Mouse (Mus musculus) stomach, embryonic 15.5 days (tissue): ENCODE results near the gene Ly6g5b. TPM values are rescaled to one million over a fixed set of nuclear protein-coding genes. Genes with fewer than 3 reads are reported as not detected.

Experiments
- ATAC-seq: fragments of 200-750 bp; cut with Nextera tagmentation; 2 replicates; pipeline ENCODE4 v1.8.0; 2017; ENCODE audit warnings: low read depth, moderate number of reproducible peaks, moderate TSS enrichment; ENCODE audit not compliant: insufficient read depth, low FRiP score
- H3K27ac ChIP-seq: fragments of 300-500 bp; sonication (generic); 2 replicates; pipeline ENCODE4 v1.5.1; 2015; ENCODE audit warnings: mild to moderate bottlenecking, inconsistent platforms
- H3K27me3 ChIP-seq: fragments of 300-500 bp; sonication (generic); replicated peaks from 2 replicates; pipeline ENCODE4 v1.6.1; 2015; ENCODE audit warnings: inconsistent platforms
- H3K36me3 ChIP-seq: fragments of 300-500 bp; sonication (generic); 2 replicates; pipeline ENCODE4 v1.6.1; 2015; ENCODE audit warnings: inconsistent platforms
- H3K4me1 ChIP-seq: fragments of 300-500 bp; sonication (generic); 2 replicates; pipeline ENCODE4 v1.6.1; 2015; ENCODE audit warnings: inconsistent platforms
- H3K4me2 ChIP-seq: fragments of 300-500 bp; sonication (generic); 2 replicates; pipeline ENCODE4 v1.6.1; 2015; ENCODE audit warnings: mild to moderate bottlenecking, inconsistent platforms
- H3K4me3 ChIP-seq: fragments of 300-500 bp; sonication (generic); replicated peaks from 2 replicates; pipeline ENCODE4 v1.5.1; 2015; ENCODE audit warnings: inconsistent platforms
- H3K9ac ChIP-seq: fragments of 300-500 bp; sonication (generic); 2 replicates; pipeline ENCODE4 v1.6.1; 2015; ENCODE audit warnings: inconsistent platforms
- H3K9me3 ChIP-seq: fragments of 300-500 bp; sonication (generic); 2 replicates; pipeline ENCODE4 v1.6.1; 2016; ENCODE audit warnings: inconsistent platforms
- WGBS: fragments of 180-500 bp; shearing (Covaris S2); methylation state at CpG from one replicate; pipeline ENCODE4 v1.1.7; 2015; 5-methylcytosine and 5-hydroxymethylcytosine counted together
- polyA plus RNA-seq: library from polyadenylated mRNA; unstranded; fragments of >200 nt; fragmentation: Nextera tagmentation; extraction: Ambion mirVana; gene quantifications from 2 replicates; pipeline ENCODE4 v1.2.1, GENCODE M21; 2015

The Ly6g5b gene
- polyA plus RNA-seq, 1 experiment from 2014 or later: 0.69 TPM

DNA sequence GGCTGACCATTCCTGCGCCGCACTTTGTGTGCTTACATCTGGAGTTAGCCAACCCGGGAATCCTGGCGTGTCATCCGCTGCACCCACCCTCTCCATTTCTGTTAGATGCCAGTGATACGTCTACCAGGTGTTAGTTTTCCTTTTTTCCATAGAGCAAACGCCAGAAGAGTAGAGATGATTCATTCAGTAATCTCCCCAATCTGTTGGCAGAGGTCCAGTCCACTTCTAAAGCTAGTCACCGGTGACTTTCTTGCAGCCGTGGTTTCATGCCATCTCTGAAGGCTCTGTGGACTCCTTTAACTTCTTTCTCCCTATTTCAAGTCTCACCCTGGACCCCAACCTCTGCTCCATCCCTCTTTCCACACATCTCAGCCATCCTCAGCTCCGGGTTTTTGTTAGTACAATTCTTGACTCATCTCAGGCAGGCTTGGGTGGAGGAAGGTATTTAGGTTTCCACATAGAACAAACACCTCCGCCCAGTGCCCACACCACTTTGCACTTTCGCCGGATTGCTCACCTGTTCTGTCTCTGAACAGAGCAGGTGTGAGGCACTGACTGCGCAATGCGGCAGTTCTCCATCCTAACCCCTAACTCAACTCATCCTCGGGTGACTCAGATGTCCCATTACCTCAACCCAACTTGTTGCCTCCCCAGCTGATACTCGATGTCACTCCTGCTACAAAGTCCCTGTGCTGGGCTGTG lies 46.9 kb downstream of the Ly6g5b start:
- no peak for ATAC-seq
- no peak overlapping the region for H3K4me3 ChIP-seq
- 65% methylated on average over 17 of the region's 17 CpGs for WGBS

DNA sequence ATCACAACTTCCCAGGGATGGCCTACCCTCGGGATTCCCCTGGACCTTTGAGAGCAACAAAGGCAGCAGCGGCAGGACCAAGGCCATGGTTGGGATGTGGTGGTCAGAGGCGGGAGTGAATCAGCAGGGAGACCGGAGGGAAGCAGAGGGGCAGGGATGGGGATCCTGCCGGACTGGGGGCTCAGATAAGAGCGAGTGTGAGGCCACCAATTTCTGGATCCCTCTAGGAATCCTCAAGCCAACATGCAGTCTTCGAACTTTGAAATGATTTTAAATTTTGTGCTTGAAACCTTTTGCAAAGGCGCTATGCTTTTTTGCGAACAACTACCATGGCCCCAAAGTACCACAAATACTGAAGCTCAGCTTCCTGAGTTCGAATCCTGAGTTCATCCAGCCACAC lies 49.1 kb downstream of the Ly6g5b start, which contains the start of gene Mpig6b:
Gene Mpig6b, minus strand, starts transcription at position 101 of the 400 bp plus-strand sequence.
- Histone ChIP-seq H3K27ac (peak within 1 kb of the TSS; percentile 84), H3K4me3 (peak within 1 kb of the TSS; percentile 35), H3K36me3 (peaks cover 7% of the 10 kb centered on the region), H3K4me2 (peak within 1 kb of the TSS; percentile 61), H3K9me3 (no peaks in the 10 kb centered on the region), H3K27me3 (0 out of 2 replicates have a peak, but pooled peaks cover 6% of the 10 kb centered on the region), H3K9ac (no peak within 1 kb of the TSS), H3K4me1 (peaks cover 37% of the 10 kb centered on the region)
- no peak for ATAC-seq
- WGBS: 57% methylated on average over 10 of the region's 10 CpGs

More for the DNA sequence above, 46.9 kb downstream of the Ly6g5b start:
- Histone ChIP-seq H3K36me3 (no peaks in the 10 kb centered on the region), H3K9ac (no peak overlapping the region), H3K4me1 (peaks cover 23% of the 10 kb centered on the region), H3K27ac (no peak overlapping the region), H3K27me3 (0 out of 2 replicates have a peak, but pooled peaks cover 6% of the 10 kb centered on the region), H3K9me3 (no peaks in the 10 kb centered on the region), H3K4me2 (no peak overlapping the region)

- H3K4me1 ChIP-seq: peaks cover 45% of the 10 kb centered on the region
These were observed 50.0 kb downstream of the Ly6g5b start, which contains the start of gene Ly6g6c for GRCm38 (mm10) chr17:35064951-35065947. Gene Ly6g6c, plus strand, starts transcription at chr17:35065388.

DNA sequence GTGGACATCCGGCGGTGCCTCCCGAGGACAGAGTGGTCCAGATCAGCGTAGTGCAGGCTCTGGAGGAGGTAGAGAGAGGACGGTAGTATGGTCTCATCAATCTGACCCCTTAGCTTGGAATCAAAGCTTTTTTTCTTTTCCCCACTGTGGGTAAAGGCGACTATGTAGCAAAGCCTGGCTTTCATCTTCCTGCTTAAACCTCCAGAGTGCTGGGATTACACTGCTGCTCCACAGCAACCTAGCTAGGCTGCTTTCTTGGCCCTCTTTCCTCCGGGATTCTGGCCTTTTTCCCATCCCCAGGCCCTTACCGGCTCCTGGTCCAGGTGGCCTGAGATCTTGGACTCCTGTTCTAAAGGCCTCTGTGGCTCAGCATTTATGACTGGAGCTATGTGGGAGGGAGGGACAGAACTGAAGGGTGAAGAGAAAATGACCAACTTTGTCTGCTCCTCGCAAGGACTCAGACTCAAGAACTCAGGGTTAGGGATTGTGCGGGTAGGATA lies 50.8 kb downstream of the Ly6g5b start:
- Histone ChIP-seq H3K9me3 (no peaks in the 10 kb centered on the region), H3K4me3 (peak overlapping the region; percentile 35), H3K36me3 (peaks cover 17% of the 10 kb centered on the region), H3K4me2 (peak overlapping the region; percentile 61), H3K9ac (no peak overlapping the region), H3K27ac (peak overlapping the region; percentile 84), H3K4me1 (peaks cover 51% of the 10 kb centered on the region), H3K27me3 (0 out of 2 replicates have a peak, but pooled peaks cover 6% of the 10 kb centered on the region)
- 0 out of 2 replicates have a peak, but pooled peaks have one; percentile 1 for ATAC-seq
- 28% methylated on average over 10 of the region's 10 CpGs for WGBS

More at GRCm38 (mm10) chr17:35064951-35065947, 50.0 kb downstream of the Ly6g5b start, which contains the start of gene Ly6g6c:
- peak within 1 kb of the TSS; percentile 61 for H3K4me2 ChIP-seq
- 4% methylated on average over 48 of the region's 48 CpGs for WGBS
- H3K27me3 ChIP-seq: 0 out of 2 replicates have a peak, but pooled peaks cover 6% of the 10 kb centered on the region
- H3K9ac ChIP-seq: no peak within 1 kb of the TSS
- peaks cover 15% of the 10 kb centered on the region for H3K36me3 ChIP-seq
- H3K9me3 ChIP-seq: no peaks in the 10 kb centered on the region
- H3K4me3 ChIP-seq: peak within 1 kb of the TSS; percentile 35
- ATAC-seq: peak; percentile 74
- H3K27ac ChIP-seq: peak within 1 kb of the TSS; percentile 84

Other genes with a start within 250 kb of the Ly6g5b start
- 2.7 and 3.0 TPM in 2 replicates for gene Zbtb12, start 235.9 kb downstream of the Ly6g5b start, polyA plus RNA-seq
- not detected in 2 replicates for gene Gm20547, start 233.4 kb downstream of the Ly6g5b start, polyA plus RNA-seq
- gene C2, start 217.2 kb downstream of the Ly6g5b start, polyA plus RNA-seq: 4.4 and 6.2 TPM in 2 replicates
- 70.0 and 74.5 TPM in 2 replicates for gene Ehmt2, start 217.0 kb downstream of the Ly6g5b start, polyA plus RNA-seq
- 15.2 and 17.9 TPM in 2 replicates for gene Slc44a4, start 201.0 kb downstream of the Ly6g5b start, polyA plus RNA-seq
- gene Neu1, start 184.2 kb downstream of the Ly6g5b start, polyA plus RNA-seq: 36.9 and 44.5 TPM in 2 replicates
- 0.34 and 0.90 TPM in 2 replicates for gene Hspa1b, start 156.2 kb downstream of the Ly6g5b start, polyA plus RNA-seq
- gene Gm20481, start 145.5 kb downstream of the Ly6g5b start, polyA plus RNA-seq: not detected in 2 replicates
- gene Hspa1a, start 143.3 kb downstream of the Ly6g5b start, polyA plus RNA-seq: 9.9 and 12.1 TPM in 2 replicates
- 0.49 and 0.89 TPM in 2 replicates for gene Hspa1l, start 142.7 kb downstream of the Ly6g5b start, polyA plus RNA-seq
- gene Lsm2, start 133.6 kb downstream of the Ly6g5b start, polyA plus RNA-seq: 175 and 182 TPM in 2 replicates
- gene Vars, start 114.4 kb downstream of the Ly6g5b start, polyA plus RNA-seq: 119 and 124 TPM in 2 replicates
- gene Vwa7, start 98.8 kb downstream of the Ly6g5b start, polyA plus RNA-seq: 0.31 TPM in 2 replicates
- gene Sapcd1, start 87.4 kb downstream of the Ly6g5b start, polyA plus RNA-seq: 13.2 and 14.8 TPM in 2 replicates
- gene Msh5, start 68.7 kb downstream of the Ly6g5b start, polyA plus RNA-seq: 3.8 and 4.8 TPM in 2 replicates
- gene Clic1, start 65.5 kb downstream of the Ly6g5b start, polyA plus RNA-seq: 361 and 363 TPM in 2 replicates
- 210 and 216 TPM in 2 replicates for gene Ddah2, start 56.4 kb downstream of the Ly6g5b start, polyA plus RNA-seq
- gene Ly6g6c, start 50.0 kb downstream of the Ly6g5b start, polyA plus RNA-seq: 6.2 and 17.2 TPM in 2 replicates
- gene Mpig6b, start 49.2 kb downstream of the Ly6g5b start, polyA plus RNA-seq: 0.44 and 0.73 TPM in 2 replicates
- 9.4 and 16.8 TPM in 2 replicates for gene Ly6g6e, start 38.5 kb downstream of the Ly6g5b start, polyA plus RNA-seq
- gene Ly6g6d, start 37.4 kb downstream of the Ly6g5b start, polyA plus RNA-seq: 3.6 and 4.4 TPM in 2 replicates
- 0.15 and 0.41 TPM in 2 replicates for gene Ly6g6f, start 29.8 kb downstream of the Ly6g5b start, polyA plus RNA-seq
- gene Abhd16a, start 26.2 kb downstream of the Ly6g5b start, polyA plus RNA-seq: 92.0 and 97.8 TPM in 2 replicates
- not detected in 2 replicates for gene Ly6g5c, start 7.1 kb downstream of the Ly6g5b start, polyA plus RNA-seq
- 17.4 and 19.1 TPM in 2 replicates for gene Gpank1, start 6.0 kb upstream of the Ly6g5b start, polyA plus RNA-seq
- gene Csnk2b, start 6.6 kb upstream of the Ly6g5b start, polyA plus RNA-seq: 251 and 262 TPM in 2 replicates
- gene D17H6S53E, start 10.9 kb upstream of the Ly6g5b start, polyA plus RNA-seq: 11.9 and 12.2 TPM in 2 replicates
- 21.2 and 47.5 TPM in 2 replicates for gene Apom, start 16.6 kb upstream of the Ly6g5b start, polyA plus RNA-seq
- 42.2 and 48.0 TPM in 2 replicates for gene Bag6, start 19.8 kb upstream of the Ly6g5b start, polyA plus RNA-seq
- 148 and 172 TPM in 2 replicates for gene Prrc2a, start 49.5 kb upstream of the Ly6g5b start, polyA plus RNA-seq
- 18.7 and 21.9 TPM in 2 replicates for gene Aif1, start 60.6 kb upstream of the Ly6g5b start, polyA plus RNA-seq
- 23.7 and 25.1 TPM in 2 replicates for gene Lst1, start 73.0 kb upstream of the Ly6g5b start, polyA plus RNA-seq
- 3.7 and 5.5 TPM in 2 replicates for gene Ltb, start 79.0 kb upstream of the Ly6g5b start, polyA plus RNA-seq
- 0.18 and 0.28 TPM in 2 replicates for gene Tnf, start 86.6 kb upstream of the Ly6g5b start, polyA plus RNA-seq
- 0.77 and 0.83 TPM in 2 replicates for gene Lta, start 89.9 kb upstream of the Ly6g5b start, polyA plus RNA-seq
- gene Gm16181, start 105.4 kb upstream of the Ly6g5b start, polyA plus RNA-seq: 0.86 TPM in 1 of 2 replicates, not detected in the other
- gene Atp6v1g2, start 118.2 kb upstream of the Ly6g5b start, polyA plus RNA-seq: 5.1 and 5.9 TPM in 2 replicates
- 12.5 and 14.1 TPM in 2 replicates for gene Nfkbil1, start 120.4 kb upstream of the Ly6g5b start, polyA plus RNA-seq
- 361 and 392 TPM in 2 replicates for gene Ddx39b, start 126.3 kb upstream of the Ly6g5b start, polyA plus RNA-seq
- gene H2-D1, start 147.3 kb upstream of the Ly6g5b start, polyA plus RNA-seq: 135 and 148 TPM in 2 replicates
- 0.92 and 1.4 TPM in 2 replicates for gene H2-Q1, start 205.0 kb upstream of the Ly6g5b start, polyA plus RNA-seq
- gene H2-Q2, start 226.8 kb upstream of the Ly6g5b start, polyA plus RNA-seq: 15.1 and 21.0 TPM in 2 replicates